Mouse (Mus musculus): ENCODE results near the gene Ddx17. TPM values are rescaled to one million over a fixed set of nuclear protein-coding genes. Genes with fewer than 3 reads are reported as not detected.

Ddx17 gene
- polyA plus RNA-seq, 1 experiment from 2014 or later, result 28.5 TPM

GRCm38 (mm10) chr15:79545921-79546399, 581 bp downstream of the Ddx17 start:
- H3K9me3 ChIP-seq (replicated peaks), result no peaks in the 10 kb centered on the region
- peak overlapping the region; percentile 74 for H3K4me2 ChIP-seq
- 0 out of 2 replicates have a peak, but pooled peaks cover 2% of the 10 kb centered on the region for H3K27me3 ChIP-seq
- H3K4me3 ChIP-seq, result peak overlapping the region; percentile 79
- peaks cover 23% of the 10 kb centered on the region for H3K4me1 ChIP-seq (replicated peaks)
- peak; percentile 73 for ATAC-seq (replicated peaks; ENCODE audit: insufficient number of reproducible peaks, insufficient read depth, low FRiP score, low read depth)
- H3K9ac ChIP-seq, result peak overlapping the region; percentile 93
- WGBS, result under 1% methylated on average over 52 of the region's 52 CpGs
- peaks cover 32% of the 10 kb centered on the region for H3K36me3 ChIP-seq
- peak overlapping the region; percentile 97 for H3K27ac ChIP-seq

- no peaks in the 10 kb centered on the region for H3K9me3 ChIP-seq (replicated peaks)
- WGBS, result 3% methylated on average over 3 of the region's 3 CpGs
- H3K36me3 ChIP-seq, result peaks cover 36% of the 10 kb centered on the region
- peak overlapping the region; percentile 97 for H3K27ac ChIP-seq
- no peaks in the 10 kb centered on the region for H3K27me3 ChIP-seq
- H3K9ac ChIP-seq, result peak overlapping the region; percentile 93
- H3K4me3 ChIP-seq, result peak overlapping the region; percentile 79
- no peak for ATAC-seq (replicated peaks; ENCODE audit: insufficient number of reproducible peaks, insufficient read depth, low FRiP score, low read depth)
- H3K4me2 ChIP-seq, result peak overlapping the region; percentile 74
- peaks cover 23% of the 10 kb centered on the region for H3K4me1 ChIP-seq (replicated peaks)
Observed at GRCm38 (mm10) chr15:79545496-79545895, 1.0 kb downstream of the Ddx17 start.

- Histone ChIP-seq H3K9ac (no peak overlapping the region), H3K9me3 (replicated peaks) (no peaks in the 10 kb centered on the region), H3K36me3 (peaks cover 51% of the 10 kb centered on the region), H3K4me1 (replicated peaks) (peaks cover 23% of the 10 kb centered on the region), H3K4me2 (peak overlapping the region; percentile 74), H3K27me3 (no peaks in the 10 kb centered on the region), H3K4me3 (peak overlapping the region; percentile 79; the same call in 1 of the 2 replicates), H3K27ac (no peak overlapping the region)
- no peak for ATAC-seq (replicated peaks; ENCODE audit: insufficient number of reproducible peaks, insufficient read depth, low FRiP score, low read depth)
- 91% methylated on average over 3 of the region's 3 CpGs for WGBS
Observed at GRCm38 (mm10) chr15:79543968-79544367, 2.6 kb downstream of the Ddx17 start.

GRCm38 (mm10) chr15:79533796-79534195, 12.7 kb downstream of the Ddx17 start:
- Histone ChIP-seq H3K9ac (no peak overlapping the region), H3K4me1 (replicated peaks) (peaks cover 5% of the 10 kb centered on the region), H3K9me3 (replicated peaks) (no peaks in the 10 kb centered on the region), H3K27me3 (no peaks in the 10 kb centered on the region), H3K4me3 (no peak overlapping the region), H3K4me2 (no peak overlapping the region), H3K27ac (no peak overlapping the region), H3K36me3 (peaks cover 98% of the 10 kb centered on the region)
- WGBS, result 80% methylated on average over 3 of the region's 3 CpGs
- no peak for ATAC-seq (replicated peaks; ENCODE audit: insufficient number of reproducible peaks, insufficient read depth, low FRiP score, low read depth)

GRCm38 (mm10) chr15:79529935-79530334, 16.6 kb downstream of the Ddx17 start:
- H3K9me3 ChIP-seq (replicated peaks), result no peaks in the 10 kb centered on the region
- H3K27me3 ChIP-seq, result no peaks in the 10 kb centered on the region
- no peak overlapping the region for H3K4me2 ChIP-seq
- H3K9ac ChIP-seq, result no peak overlapping the region
- no peak for ATAC-seq (replicated peaks; ENCODE audit: insufficient number of reproducible peaks, insufficient read depth, low FRiP score, low read depth)
- peaks cover 84% of the 10 kb centered on the region for H3K36me3 ChIP-seq
- WGBS, result 74% methylated on average over 7 of the region's 7 CpGs
- H3K27ac ChIP-seq, result no peak overlapping the region
- H3K4me3 ChIP-seq, result no peak overlapping the region
- H3K4me1 ChIP-seq (replicated peaks), result peaks cover 8% of the 10 kb centered on the region

GRCm38 (mm10) chr15:79527991-79528639, 18.4 kb downstream of the Ddx17 start:
- H3K27ac ChIP-seq, result no peak overlapping the region
- no peak overlapping the region for H3K4me3 ChIP-seq
- H3K4me1 ChIP-seq (replicated peaks), result peaks cover 8% of the 10 kb centered on the region
- H3K9me3 ChIP-seq (replicated peaks), result no peaks in the 10 kb centered on the region
- H3K36me3 ChIP-seq, result peaks cover 69% of the 10 kb centered on the region
- no peak overlapping the region for H3K9ac ChIP-seq
- H3K27me3 ChIP-seq, result no peaks in the 10 kb centered on the region
- ATAC-seq (replicated peaks; ENCODE audit: insufficient number of reproducible peaks, insufficient read depth, low FRiP score, low read depth), result no peak
- WGBS, result 60% methylated on average over 5 of the region's 5 CpGs
- no peak overlapping the region for H3K4me2 ChIP-seq

GRCm38 (mm10) chr15:79527192-79527591, 19.3 kb downstream of the Ddx17 start:
- 75% methylated on average over 4 of the region's 4 CpGs for WGBS

GRCm38 (mm10) chr15:79525979-79526768, 20.4 kb downstream of the Ddx17 start:
- no peak overlapping the region for H3K9ac ChIP-seq
- peaks cover 8% of the 10 kb centered on the region for H3K4me1 ChIP-seq (replicated peaks)
- H3K36me3 ChIP-seq, result peaks cover 54% of the 10 kb centered on the region
- no peaks in the 10 kb centered on the region for H3K27me3 ChIP-seq
- H3K27ac ChIP-seq, result no peak overlapping the region
- no peak for ATAC-seq (replicated peaks; ENCODE audit: insufficient number of reproducible peaks, insufficient read depth, low FRiP score, low read depth)
- H3K4me3 ChIP-seq, result no peak overlapping the region
- no peak overlapping the region for H3K4me2 ChIP-seq
- no peaks in the 10 kb centered on the region for H3K9me3 ChIP-seq (replicated peaks)
- WGBS, result 57% methylated on average over 9 of the region's 9 CpGs

More at GRCm38 (mm10) chr15:79527192-79527591, 19.3 kb downstream of the Ddx17 start:
- Histone ChIP-seq H3K27ac (no peak overlapping the region), H3K36me3 (peaks cover 64% of the 10 kb centered on the region), H3K9ac (no peak overlapping the region), H3K4me2 (no peak overlapping the region), H3K4me1 (replicated peaks) (peaks cover 8% of the 10 kb centered on the region), H3K4me3 (no peak overlapping the region), H3K9me3 (replicated peaks) (no peaks in the 10 kb centered on the region), H3K27me3 (no peaks in the 10 kb centered on the region)
- ATAC-seq (replicated peaks; ENCODE audit: insufficient number of reproducible peaks, insufficient read depth, low FRiP score, low read depth), result no peak

GRCm38 (mm10) chr15:79525564-79525963, 21.0 kb downstream of the Ddx17 start:
- Histone ChIP-seq H3K27ac (no peak overlapping the region), H3K4me3 (no peak overlapping the region), H3K9ac (no peak overlapping the region), H3K36me3 (peaks cover 48% of the 10 kb centered on the region), H3K27me3 (no peaks in the 10 kb centered on the region), H3K4me2 (no peak overlapping the region), H3K4me1 (replicated peaks) (peaks cover 8% of the 10 kb centered on the region), H3K9me3 (replicated peaks) (no peaks in the 10 kb centered on the region)
- ATAC-seq (replicated peaks; ENCODE audit: insufficient number of reproducible peaks, insufficient read depth, low FRiP score, low read depth), result no peak
- WGBS, result 81% methylated on average over 5 of the region's 5 CpGs

GRCm38 (mm10) chr15:79519400-79520220, 26.9 kb downstream of the Ddx17 start:
- Histone ChIP-seq H3K4me3 (no peak overlapping the region), H3K27me3 (peaks cover 5% of the 10 kb centered on the region), H3K36me3 (peaks cover 8% of the 10 kb centered on the region; the same call in 1 of the 2 replicates), H3K4me1 (replicated peaks) (peaks cover 35% of the 10 kb centered on the region), H3K9ac (no peak overlapping the region), H3K27ac (no peak overlapping the region), H3K4me2 (no peak overlapping the region), H3K9me3 (replicated peaks) (no peaks in the 10 kb centered on the region)
- no peak for ATAC-seq (replicated peaks; ENCODE audit: insufficient number of reproducible peaks, insufficient read depth, low FRiP score, low read depth)
- WGBS, result 56% methylated on average over 16 of the region's 16 CpGs

GRCm38 (mm10) chr15:79518571-79518970, 28.0 kb downstream of the Ddx17 start:
- WGBS, result 85% methylated on average over 3 of the region's 3 CpGs
- Histone ChIP-seq H3K27ac (no peak overlapping the region), H3K9me3 (replicated peaks) (no peaks in the 10 kb centered on the region), H3K4me1 (replicated peaks) (peaks cover 37% of the 10 kb centered on the region), H3K9ac (no peak overlapping the region), H3K27me3 (peaks cover 16% of the 10 kb centered on the region), H3K4me2 (peak overlapping the region; percentile 92; the same call in 1 of the 2 replicates), H3K4me3 (no peak overlapping the region), H3K36me3 (peaks cover 8% of the 10 kb centered on the region; the same call in 1 of the 2 replicates)
- no peak for ATAC-seq (replicated peaks; ENCODE audit: insufficient number of reproducible peaks, insufficient read depth, low FRiP score, low read depth)
